Mouse (Mus musculus): ENCODE results near the gene Prmt1.

- TF ChIP-seq CTCF (conservative IDR thresholded peaks at IDR 0.05; ENCODE audit: low read length): no peak
- no peak for TF ChIP-seq POU5F1 (IDR thresholded peaks at IDR 0.05; ENCODE audit: borderline replicate concordance, low read length)
These were observed 11.3 kb downstream of the Prmt1 start for GRCm38 (mm10) chr7:44975117-44975419.

All from E14TG2a.4 (cell line).